Mouse (Mus musculus) stomach, postnatal 0 days (tissue): ENCODE measurements around the gene Elovl5. TPM values are rescaled to one million over a fixed set of nuclear protein-coding genes. Genes with fewer than 3 reads are reported as not detected.

Experiments used
- ATAC-seq: fragments of 200-750 bp; cut with Nextera tagmentation; 2 replicates; pipeline ENCODE4 v1.8.0; 2017; ENCODE audit not compliant: low FRiP score, low TSS enrichment
- DNase-seq: peaks from one replicate; pipeline ENCODE4 v3.0.0-alpha.2; 2016; ENCODE audit warnings: low spot score
- H3K27ac ChIP-seq: fragments of 300-500 bp; sonication (generic); replicated peaks from 2 replicates; pipeline ENCODE4 v1.5.1; 2014; ENCODE audit warnings: mild to moderate bottlenecking, control low read depth
- H3K27me3 ChIP-seq: fragments of 300-500 bp; sonication (generic); 2 replicates; pipeline ENCODE4 v1.6.1; 2014; ENCODE audit warnings: low read length; ENCODE audit not compliant: control insufficient read depth, insufficient read depth
- H3K36me3 ChIP-seq: fragments of 300-500 bp; sonication (generic); 2 replicates; pipeline ENCODE4 v1.6.1; 2014; ENCODE audit warnings: low read length, mixed read lengths; ENCODE audit not compliant: control insufficient read depth, insufficient read depth
- H3K4me1 ChIP-seq: fragments of 300-500 bp; sonication (generic); replicated peaks from 2 replicates; pipeline ENCODE4 v1.6.1; 2014; ENCODE audit warnings: antibody characterized with exemption; ENCODE audit not compliant: control insufficient read depth, insufficient read depth
- H3K4me2 ChIP-seq: fragments of 300-500 bp; sonication (generic); replicated peaks from 2 replicates; pipeline ENCODE4 v1.6.1; 2014; ENCODE audit warnings: low read depth, mild to moderate bottlenecking, control low read depth, moderate library complexity
- H3K4me3 ChIP-seq: fragments of 300-500 bp; sonication (generic); 2 replicates; pipeline ENCODE4 v1.5.1; 2014; ENCODE audit warnings: low read depth, low read length, control low read depth
- H3K9ac ChIP-seq: fragments of 300-500 bp; sonication (generic); 2 replicates; pipeline ENCODE4 v1.6.1; 2014; ENCODE audit warnings: mild to moderate bottlenecking, low read length, control low read depth, mixed read lengths
- H3K9me3 ChIP-seq: fragments of 300-500 bp; sonication (generic); 2 replicates; pipeline ENCODE4 v1.6.1; 2016; ENCODE audit warnings: low read length; ENCODE audit not compliant: control insufficient read depth
- CTCF ChIP-seq: IDR thresholded peaks from 2 replicates; pipeline ENCODE4 v1.5.1; 2016; ENCODE audit warnings: antibody characterized with exemption, low read depth, mild to moderate bottlenecking, moderate library complexity
- EP300 ChIP-seq: optimal IDR thresholded peaks from 2 replicates; pipeline ENCODE3; 2016; ENCODE audit warnings: antibody characterized with exemption
- WGBS: fragments of 180-500 bp; shearing (Covaris S2); extraction: QIAGEN DNeasy Blood & Tissue Kit; methylation state at CpG from one replicate; pipeline ENCODE4 v1.1.7; 2014; 5-methylcytosine and 5-hydroxymethylcytosine counted together
- polyA plus RNA-seq: library from polyadenylated mRNA; unstranded; fragments of >200 nt; fragmentation: Nextera tagmentation; extraction: Ambion mirVana; gene quantifications from 2 replicates; pipeline ENCODE4 v1.2.1, GENCODE M21; 2015

Gene Elovl5
- polyA plus RNA-seq, 1 experiment from 2014 or later: 38.0 TPM

DNA sequence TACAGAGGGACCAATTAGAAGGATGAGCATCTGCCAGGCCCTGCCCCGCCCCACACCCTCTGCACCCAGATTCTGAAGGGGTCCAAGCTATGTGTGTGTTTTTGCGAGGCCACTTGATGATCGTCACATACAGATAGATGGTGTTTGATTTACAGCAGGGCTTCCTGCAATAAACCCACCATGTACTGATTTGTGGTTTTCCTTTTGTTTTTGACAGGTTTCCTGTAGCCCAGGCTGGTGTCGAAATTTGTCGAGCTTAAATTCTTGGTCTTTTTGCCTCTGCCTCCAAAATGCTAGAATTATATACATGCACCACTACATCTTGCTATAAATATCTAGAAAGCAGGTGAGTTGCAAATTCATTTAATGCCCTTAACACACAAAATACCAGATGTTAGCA is 93.0 kb downstream of the Elovl5 start:
- Histone ChIP-seq H3K27ac (no peak overlapping the region), H3K4me3 (no peak overlapping the region), H3K4me1 (no peaks in the 10 kb centered on the region), H3K36me3 (no peaks in the 10 kb centered on the region), H3K27me3 (no peaks in the 10 kb centered on the region), H3K4me2 (no peak overlapping the region), H3K9ac (no peak overlapping the region), H3K9me3 (no peaks in the 10 kb centered on the region)
- no peak for DNase-seq
- no peak for TF ChIP-seq EP300
- no peak for TF ChIP-seq CTCF
- no peak for ATAC-seq
- WGBS: 85% methylated on average over 5 of the region's 5 CpGs

DNA sequence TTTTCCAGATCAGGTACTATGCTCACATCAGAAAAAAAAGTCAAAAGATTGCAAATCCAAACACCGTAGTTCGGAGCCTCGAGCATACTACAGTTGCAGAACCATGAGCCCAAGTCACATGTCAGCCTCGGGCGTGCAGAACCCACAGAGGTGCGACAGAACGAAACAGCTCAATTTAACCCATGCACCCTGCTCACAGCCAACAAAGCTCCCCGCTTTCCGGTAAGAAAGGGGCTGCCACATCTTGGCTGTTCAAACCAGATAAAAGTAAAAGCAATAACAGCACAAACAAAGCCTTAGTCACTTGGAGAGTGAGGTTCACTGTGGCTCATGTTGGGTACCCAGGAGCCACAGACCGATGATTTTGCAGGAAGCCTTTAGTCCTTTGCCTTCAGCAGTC is 93.5 kb downstream of the Elovl5 start:
- Histone ChIP-seq H3K36me3 (no peaks in the 10 kb centered on the region), H3K4me3 (no peak overlapping the region), H3K27me3 (no peaks in the 10 kb centered on the region), H3K4me2 (no peak overlapping the region), H3K4me1 (no peaks in the 10 kb centered on the region), H3K9me3 (no peaks in the 10 kb centered on the region), H3K9ac (no peak overlapping the region), H3K27ac (no peak overlapping the region)
- DNase-seq (no peak), ATAC-seq (no peak)
- TF ChIP-seq EP300 (no peak), CTCF (no peak)
- 74% methylated on average over 10 of the region's 10 CpGs for WGBS

DNA sequence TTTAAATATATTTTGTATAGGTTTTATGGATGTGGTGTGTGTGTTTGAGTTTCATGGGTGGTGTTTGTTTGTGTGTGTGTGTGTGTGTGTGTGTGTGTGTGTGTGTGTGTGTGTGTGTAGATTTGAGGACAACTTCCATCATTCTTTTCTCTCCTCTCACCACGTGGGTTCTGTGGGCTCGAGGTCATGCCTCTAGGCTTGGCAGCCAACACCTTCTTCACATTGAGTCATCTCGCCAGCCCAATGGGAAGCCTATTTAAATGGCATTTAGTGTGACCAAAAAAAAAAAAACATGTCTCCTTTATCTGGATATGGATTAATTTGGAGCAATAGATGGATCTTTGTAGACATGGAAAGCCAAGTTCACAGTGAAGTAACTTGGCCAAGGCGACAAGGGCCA is 94.9 kb downstream of the Elovl5 start:
- Histone ChIP-seq H3K9me3 (no peaks in the 10 kb centered on the region), H3K9ac (no peak overlapping the region), H3K27ac (no peak overlapping the region), H3K36me3 (no peaks in the 10 kb centered on the region), H3K27me3 (no peaks in the 10 kb centered on the region), H3K4me2 (no peak overlapping the region), H3K4me3 (no peak overlapping the region), H3K4me1 (no peaks in the 10 kb centered on the region)
- 81% methylated on average over 4 of the region's 4 CpGs for whole genome bisulfite sequencing
- DNase-seq: no peak
- no peak for TF ChIP-seq EP300
- no peak for TF ChIP-seq CTCF
- ATAC-seq: no peak

DNA sequence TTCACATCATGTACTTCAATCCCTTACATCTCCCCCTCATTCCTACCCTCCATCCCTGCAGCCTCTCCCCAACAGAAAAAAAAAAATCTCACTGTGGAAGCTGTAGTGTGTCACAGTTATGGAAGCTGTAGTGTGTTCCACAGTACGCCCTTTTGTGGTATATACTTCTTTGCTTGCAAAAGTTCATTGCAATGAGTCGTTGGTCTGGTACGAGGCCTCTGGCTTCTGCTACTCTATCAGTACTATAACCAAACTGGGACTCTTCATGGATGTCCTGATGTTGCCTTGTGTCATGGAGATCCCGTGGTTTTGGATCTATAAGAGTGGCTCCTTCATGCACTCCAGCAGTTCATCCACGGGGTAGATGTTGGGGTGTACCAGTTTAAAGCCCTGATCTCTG is 95.5 kb downstream of the Elovl5 start:
- DNase-seq (no peak), ATAC-seq (no peak)
- H3K36me3 ChIP-seq: no peaks in the 10 kb centered on the region
- H3K4me1 ChIP-seq: no peaks in the 10 kb centered on the region
- no peak overlapping the region for H3K4me3 ChIP-seq
- TF ChIP-seq CTCF (no peak), EP300 (no peak)
- 87% methylated on average over 5 of the region's 5 CpGs for WGBS
- no peak overlapping the region for H3K4me2 ChIP-seq
- H3K27ac ChIP-seq: no peak overlapping the region
- no peaks in the 10 kb centered on the region for H3K9me3 ChIP-seq
- no peak overlapping the region for H3K9ac ChIP-seq
- H3K27me3 ChIP-seq: no peaks in the 10 kb centered on the region

DNA sequence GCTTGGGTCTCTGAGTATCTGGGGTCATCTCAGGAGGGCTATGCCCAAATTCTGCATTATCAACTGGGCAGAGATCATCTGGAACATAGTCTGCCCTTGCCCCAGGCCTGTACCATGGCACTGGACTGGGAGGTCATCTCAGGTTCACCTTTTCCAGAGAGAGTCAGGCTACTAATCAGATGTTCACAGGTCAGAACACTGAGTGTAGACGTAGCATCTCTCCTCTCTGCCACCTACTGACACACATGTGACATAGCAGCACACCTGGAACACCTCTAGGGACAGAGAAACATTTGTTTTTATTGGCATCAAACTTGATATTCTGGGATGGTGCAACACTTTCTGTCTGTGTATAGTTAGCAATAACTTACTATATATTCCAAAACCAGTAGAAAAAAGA is 96.6 kb downstream of the Elovl5 start:
- Histone ChIP-seq H3K36me3 (no peaks in the 10 kb centered on the region), H3K9ac (no peak overlapping the region), H3K27me3 (no peaks in the 10 kb centered on the region), H3K4me1 (no peaks in the 10 kb centered on the region), H3K27ac (no peak overlapping the region), H3K4me2 (no peak overlapping the region), H3K9me3 (no peaks in the 10 kb centered on the region), H3K4me3 (no peak overlapping the region)
- no peak for TF ChIP-seq EP300
- TF ChIP-seq CTCF: peak; percentile 64
- WGBS: 23% methylated on average over 1 of the region's 1 CpGs
- ATAC-seq (no peak), DNase-seq (no peak)

DNA sequence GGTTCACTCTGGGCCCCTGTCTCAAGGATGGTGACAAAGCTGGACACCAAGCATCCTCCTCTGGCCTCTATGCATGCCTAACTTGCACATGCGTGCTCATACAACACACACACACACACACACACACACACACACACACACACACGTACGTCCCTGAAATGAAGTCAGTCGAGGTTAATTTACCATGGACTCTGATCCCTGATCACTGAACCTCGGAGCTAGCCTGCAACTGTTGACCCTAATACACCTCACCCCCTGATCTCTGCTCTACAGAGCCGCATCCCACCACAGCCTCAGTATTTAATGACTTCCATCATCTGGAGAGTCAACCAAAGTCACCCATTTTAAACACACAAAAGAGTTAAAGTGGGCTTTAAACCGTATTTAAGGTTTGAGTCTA is 98.7 kb downstream of the Elovl5 start:
- TF ChIP-seq CTCF (no peak), EP300 (no peak)
- H3K4me2 ChIP-seq: no peak overlapping the region
- DNase-seq (no peak), ATAC-seq (no peak)
- no peaks in the 10 kb centered on the region for H3K36me3 ChIP-seq
- no peaks in the 10 kb centered on the region for H3K27me3 ChIP-seq
- H3K4me3 ChIP-seq: no peak overlapping the region
- H3K27ac ChIP-seq: no peak overlapping the region
- H3K9ac ChIP-seq: no peak overlapping the region
- H3K4me1 ChIP-seq: no peaks in the 10 kb centered on the region; the same call in 1 of the 2 replicates
- WGBS: 73% methylated on average over 7 of the region's 7 CpGs
- H3K9me3 ChIP-seq: no peaks in the 10 kb centered on the region
